Mouse (Mus musculus) telencephalon, adult 2 months (tissue): ENCODE results near the gene Echdc3.

ENCODE experiments used
- DNase-seq: peaks from one replicate; pipeline ENCODE4 v3.0.0-alpha.2; 2011; ENCODE audit warnings: low read depth, low spot score

Gene Echdc3

DNA sequence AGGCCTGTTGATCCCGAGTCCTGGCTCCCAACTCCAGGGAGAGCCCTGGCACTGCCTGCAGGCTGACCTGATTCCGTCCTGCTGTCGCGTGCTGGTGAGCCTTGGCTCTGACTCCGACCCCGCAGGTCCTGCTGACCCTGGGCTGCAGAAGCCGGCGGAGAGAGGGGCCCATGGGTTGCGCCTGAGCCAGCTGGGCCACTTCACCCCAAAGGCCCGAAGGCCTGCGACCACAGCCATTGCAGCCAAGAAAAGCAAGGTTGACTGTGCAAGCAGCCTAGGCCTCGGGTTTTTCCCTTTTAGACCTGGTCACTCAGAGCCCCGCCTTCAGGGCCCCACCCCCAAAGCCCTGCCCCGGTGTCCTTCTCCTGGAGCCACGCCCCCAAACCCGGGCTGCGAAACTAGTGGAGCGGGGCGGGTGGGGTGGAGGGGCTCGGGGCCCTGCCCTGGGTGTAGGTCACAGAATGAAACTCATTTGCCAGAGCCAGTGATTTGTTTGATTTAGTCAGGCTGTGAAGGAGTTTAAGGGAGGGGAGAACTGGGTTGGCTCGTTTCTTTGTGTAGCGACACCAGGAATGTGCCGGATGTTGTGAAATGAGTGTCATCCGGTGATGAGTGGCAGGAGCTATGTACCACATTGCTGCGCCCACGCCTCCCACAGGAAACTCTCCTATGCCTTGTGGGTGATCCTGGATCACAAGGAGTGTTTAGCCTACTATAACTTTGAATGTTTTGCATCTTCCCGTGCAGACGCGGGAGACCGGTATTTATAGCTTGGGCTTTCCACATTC lies at the start of gene Echdc3:
TSS of gene Echdc3 (minus strand) at position 310 of the 788 bp plus-strand sequence.
- peak; percentile 56 for DNase-seq

DNA sequence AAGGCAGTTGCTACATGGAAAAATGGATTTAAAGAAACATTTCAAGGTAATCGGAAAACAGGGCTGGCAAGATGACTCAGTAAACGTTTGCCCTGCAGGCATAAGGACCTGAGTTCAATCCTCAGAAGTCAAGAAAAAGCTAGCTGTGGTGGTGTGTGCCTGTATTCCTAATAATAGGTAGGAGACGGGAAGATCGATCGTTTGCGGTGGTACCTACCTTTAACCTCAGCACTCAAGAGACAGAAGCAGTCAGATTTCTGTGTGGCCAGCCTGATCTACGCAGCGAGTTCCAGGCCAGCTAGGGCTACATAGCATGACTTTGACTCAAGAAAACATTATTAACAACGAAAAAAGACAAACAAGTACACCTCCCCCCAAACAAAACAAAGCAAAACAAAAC lies 48.9 kb upstream of the Echdc3 start:
- DNase-seq: no peak

DNA sequence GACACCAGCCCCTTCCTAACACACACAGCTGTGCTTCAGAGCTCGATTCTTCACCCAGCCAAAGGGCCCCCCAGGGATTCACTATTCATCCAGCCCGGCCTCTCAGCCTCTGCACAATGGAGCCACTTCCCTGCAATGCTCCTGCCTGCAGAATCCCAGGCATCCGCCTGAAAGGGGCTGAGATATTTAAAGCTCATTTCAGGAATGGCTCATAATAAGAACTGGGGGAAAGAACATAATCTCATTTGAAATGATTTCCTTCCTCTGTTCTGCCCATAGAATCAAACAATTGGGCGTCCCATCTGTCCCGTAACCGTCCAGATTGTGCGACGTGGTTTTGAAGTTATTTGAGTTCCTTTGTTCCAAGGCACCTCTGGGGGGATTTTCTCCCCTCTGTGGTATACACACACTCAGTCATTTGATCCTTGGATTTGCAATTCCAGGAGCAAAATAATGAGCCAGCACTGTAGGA lies 48.4 kb upstream of the Echdc3 start:
- DNase-seq: no peak

DNA sequence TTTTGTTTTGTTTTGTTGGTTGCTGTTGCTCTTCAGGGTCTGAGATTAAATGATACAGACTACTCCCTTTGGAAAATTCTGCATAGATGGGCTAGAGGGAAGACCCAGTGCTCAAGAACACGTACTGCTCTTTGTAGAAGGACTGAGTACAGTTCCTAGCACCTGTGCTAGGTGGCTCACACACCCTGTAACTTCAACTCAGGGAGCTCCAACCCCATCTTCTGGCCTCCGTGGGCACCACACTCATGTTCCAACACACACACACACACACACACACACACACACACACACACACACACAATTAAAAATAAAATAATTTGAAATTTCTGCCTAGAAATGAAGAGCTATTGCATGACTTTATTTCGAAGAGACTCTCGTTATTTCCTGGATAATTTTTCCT lies 47.8 kb upstream of the Echdc3 start:
- DNase-seq: no peak

DNA sequence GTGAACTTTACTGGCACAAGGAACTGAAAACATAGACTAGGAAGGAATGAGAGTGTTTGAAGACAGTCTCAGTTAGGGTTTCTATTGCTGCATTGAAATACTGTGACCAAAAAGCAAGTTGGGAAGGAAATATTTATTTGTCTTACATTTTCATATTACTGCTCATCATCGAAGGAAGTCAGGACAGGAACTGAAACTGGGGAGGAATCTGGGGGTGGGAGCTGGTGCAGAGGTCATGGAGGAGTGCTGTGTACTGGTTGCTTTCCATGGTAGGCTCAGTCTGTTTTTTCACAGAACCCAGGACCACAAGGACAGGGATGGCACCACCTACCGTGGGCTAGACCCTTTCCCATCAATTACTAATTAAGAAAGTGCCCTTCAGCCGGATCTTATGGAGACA lies 46.3 kb upstream of the Echdc3 start:
- DNase-seq: no peak

DNA sequence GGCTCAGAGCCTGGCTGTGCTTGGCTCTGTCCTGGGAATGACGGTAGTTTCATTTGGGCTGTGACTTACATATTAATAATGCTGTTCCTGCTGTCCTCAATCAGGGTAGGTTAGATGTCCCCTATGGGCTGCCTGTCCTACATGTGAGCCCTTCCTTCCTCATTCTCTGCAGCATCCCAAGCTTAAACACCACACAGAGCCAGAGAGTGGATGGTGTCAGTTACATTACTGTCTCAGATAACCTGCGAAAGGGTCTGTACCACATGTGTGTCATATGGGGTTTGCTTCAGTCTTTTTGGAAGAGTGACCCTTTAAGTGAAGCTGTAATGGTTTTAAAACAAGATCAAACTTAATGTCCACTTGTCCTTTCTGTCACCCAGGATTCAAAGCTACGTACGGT lies 45.2 kb upstream of the Echdc3 start:
- no peak for DNase-seq

DNA sequence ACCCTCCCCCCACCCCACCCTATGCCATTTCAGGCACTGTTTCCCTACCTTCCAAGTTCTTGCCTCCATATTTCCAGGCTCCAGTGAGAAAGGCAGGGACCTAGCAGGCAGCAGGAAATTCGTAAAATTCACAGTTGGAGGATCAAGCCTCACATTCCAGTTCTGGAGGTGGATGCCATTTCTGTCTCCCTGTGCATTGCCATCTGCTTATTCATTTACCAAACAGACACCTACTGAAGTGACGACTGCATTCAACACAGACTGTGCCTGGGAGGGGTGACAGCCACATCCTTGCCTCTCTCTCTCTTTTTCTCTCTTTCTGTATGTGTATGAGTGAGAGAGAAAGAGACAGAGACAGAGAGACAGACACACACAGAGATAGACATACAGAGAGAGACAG lies 44.3 kb upstream of the Echdc3 start:
- DNase-seq: peak; percentile 91

DNA sequence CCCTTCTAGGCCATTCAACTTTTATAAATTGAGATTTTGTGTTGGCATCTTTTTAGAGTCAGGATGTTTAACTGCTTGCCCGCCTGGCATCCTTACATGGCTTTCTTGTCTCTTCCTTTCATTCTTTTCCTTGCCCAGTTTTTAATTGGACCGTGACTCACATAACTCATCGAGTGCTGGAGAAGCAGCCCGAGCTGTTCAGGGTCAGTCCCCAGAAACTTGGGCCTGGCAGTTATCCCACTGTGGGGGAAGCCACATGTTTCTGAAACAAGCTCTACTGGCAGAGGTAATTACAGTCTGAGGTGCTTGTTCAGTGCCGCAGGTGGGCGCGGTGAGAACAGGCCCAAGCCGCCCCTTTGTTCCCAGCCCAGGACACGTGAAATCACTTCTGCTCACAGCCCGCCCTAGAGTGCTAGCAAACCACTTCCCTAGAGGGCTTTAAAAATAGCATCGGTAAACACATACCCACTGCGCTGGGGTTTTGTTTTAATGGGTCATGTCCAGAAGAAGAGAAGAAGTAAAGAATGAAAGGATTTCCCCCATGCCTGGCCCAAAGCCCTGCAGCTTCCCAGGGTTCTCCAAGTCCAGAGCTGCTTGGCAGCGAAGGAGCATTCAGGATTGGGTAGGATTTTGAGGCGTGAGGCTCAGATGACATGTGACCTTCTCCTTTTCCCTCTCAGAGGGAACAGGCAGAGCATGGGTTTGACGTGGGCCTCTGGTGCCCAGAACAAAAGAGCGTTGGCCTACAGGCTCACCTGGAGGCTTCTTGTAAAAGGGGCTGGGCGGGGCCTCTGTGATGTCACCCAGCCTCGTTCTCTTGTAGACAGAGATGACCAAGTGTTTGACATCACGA lies 43.4 kb upstream of the Echdc3 start:
- DNase-seq: no peak

DNA sequence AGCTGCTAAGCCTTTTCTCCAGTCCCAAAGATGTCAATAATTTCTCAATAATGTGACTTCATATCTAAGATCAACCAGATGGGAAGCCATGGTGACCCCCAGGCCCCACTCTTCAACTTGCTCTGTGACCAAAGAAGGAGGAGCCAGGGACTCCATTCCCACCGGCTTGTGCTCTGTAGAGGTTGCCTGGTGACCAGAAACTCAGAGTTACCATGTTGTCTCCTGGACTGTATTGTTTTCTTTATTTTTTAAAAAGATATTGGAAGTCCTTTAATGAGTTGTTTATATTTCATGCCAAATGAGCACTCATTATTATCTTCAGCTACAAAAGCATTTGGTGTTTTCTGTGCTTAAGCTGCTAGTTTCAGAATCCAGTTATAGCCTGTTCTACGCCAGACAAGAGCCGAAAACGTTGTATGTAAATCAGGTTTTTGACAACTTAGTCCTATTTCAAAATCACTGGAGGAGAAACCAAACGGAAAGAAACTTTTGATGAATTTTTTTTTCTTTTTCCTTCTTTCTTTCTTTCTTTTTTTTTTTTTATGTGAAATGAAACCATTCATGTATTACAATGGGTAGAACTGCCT lies 42.7 kb upstream of the Echdc3 start:
- DNase-seq: no peak

DNA sequence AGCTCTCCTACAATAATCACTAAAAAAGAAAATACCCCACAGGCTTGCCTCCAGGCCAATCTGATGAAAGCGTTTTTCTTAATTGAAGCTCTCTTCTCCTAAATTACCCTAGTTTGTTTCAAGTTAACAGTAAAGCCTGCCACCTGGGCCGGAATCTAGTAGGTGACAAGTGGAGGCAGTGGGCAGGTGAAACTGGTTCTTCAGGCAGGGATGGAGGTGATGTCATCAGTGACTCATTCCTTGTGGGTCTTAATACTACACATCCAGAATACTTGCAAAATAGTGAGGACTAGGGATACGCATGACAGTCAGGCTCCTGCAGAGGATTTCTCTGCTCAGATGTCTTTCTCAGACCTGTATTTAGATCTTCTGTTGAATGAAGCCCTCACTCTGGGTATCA lies 39.7 kb upstream of the Echdc3 start:
- DNase-seq: no peak

DNA sequence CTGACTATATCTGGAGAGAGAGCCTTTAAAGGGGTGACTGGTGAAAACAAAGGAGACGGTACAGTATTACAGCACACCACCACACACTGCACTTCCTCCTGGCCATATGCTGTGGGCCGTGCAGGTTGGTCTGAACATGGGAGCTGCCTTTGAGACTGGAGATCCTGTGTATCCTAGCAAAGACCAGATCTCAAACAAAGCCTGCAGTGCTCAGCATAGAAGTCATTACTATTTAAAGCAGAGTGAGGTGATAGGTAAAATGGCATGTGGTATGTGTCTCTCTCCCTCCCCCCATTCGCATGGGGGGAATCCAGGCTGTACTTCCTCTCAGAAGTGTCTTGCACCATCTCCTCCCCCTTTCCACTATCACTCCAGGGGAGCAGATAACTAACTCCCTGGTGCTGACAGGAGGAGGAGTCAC lies 38.3 kb upstream of the Echdc3 start:
- DNase-seq: no peak

DNA sequence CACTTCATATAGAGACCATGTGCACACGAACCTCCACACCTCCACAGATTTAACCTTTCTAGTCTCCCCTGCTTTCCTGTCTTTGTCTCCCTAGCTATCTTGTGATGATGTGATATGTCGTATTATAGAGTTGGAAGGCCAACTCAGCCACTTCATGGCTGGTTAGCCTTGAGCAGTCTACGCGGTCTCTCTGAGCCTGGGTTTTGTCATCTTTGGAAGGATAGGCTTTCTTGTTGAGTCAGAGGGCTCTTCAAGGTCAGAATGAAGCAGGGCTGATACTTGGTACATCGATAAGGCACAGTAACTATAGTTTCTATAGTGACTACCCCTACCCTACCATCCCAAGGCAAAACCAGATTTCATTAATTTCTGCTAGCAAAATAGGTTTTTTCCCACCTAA lies 28.6 kb upstream of the Echdc3 start:
- DNase-seq: no peak

DNA sequence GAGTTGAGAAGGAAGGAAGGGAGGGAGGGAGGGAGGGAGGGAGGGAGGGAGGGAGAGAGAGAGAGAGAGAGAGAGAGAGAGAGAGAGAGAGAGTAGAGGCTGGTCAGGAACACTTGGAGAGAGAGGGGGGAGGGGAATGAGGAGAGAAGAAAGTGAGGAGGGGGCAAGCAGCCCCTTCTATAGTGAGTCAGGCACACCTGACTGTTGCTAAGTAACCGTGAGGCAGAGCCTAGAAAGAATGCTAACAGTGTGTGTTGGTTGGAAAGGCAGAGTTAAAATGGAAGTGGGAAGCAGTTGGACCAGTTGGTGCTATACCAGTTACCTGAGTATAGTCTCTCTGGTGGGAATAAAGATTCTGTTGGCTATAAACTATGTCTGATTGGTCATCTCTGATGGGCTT lies 27.2 kb upstream of the Echdc3 start:
- DNase-seq: no peak

DNA sequence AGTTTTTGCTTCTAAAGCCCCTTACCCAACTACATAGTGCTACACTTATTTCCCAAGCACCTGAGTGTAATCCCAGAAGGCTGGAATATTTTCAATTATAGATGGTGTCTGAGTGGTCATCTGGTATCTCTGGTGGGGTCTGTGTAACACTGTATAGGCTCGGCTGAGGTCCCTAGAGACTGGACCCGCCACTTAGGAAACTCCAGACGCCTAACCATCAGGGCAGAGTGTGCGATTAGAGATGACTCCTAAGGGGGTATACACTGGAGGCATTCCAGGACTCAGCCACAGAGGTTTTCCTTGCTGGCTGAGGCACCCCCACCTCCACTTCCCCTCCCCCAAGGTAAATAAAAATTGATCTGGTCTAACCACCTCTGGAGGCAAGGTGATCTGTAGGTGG lies 26.5 kb upstream of the Echdc3 start:
- DNase-seq: no peak

DNA sequence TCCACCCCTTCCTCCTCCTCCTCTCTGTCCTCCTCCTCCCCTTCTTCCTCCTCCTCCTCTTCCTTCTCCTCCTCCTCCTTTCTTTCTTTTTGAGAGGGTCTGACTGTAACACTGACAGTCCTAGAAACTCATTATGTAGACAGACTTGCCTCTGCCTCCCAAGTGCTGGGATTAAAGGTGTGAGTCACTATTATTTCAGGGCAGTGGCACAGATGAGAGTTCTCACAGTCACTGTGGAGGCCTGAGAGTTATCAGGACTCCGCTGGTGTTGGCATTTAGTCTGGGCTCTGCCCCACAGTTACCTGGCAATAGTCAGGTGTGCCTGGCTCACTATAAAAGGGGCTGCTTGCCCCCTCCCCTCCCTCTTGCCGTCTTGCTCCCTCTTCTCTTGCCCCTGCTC lies 25.8 kb upstream of the Echdc3 start:
- no peak for DNase-seq

DNA sequence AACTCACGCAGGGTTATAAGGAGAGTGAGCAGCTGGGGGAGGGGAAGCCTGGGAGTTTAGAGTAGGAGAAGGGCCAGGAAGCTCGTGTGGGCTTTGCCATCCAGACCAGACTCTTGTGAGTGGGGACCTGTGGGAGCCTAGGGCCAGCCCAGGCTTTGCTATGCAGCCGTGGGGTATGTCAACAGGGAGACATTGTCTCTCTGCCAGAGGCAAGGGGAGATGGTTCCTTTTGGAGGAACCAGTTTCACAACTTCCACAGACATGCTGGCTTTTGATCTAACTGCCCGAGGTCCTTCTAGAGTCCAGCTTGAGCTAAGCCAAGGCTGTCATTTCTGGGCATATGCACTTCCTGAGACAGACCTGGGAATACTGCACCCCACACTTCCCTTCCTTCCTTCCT lies 25.4 kb upstream of the Echdc3 start:
- DNase-seq: no peak

DNA sequence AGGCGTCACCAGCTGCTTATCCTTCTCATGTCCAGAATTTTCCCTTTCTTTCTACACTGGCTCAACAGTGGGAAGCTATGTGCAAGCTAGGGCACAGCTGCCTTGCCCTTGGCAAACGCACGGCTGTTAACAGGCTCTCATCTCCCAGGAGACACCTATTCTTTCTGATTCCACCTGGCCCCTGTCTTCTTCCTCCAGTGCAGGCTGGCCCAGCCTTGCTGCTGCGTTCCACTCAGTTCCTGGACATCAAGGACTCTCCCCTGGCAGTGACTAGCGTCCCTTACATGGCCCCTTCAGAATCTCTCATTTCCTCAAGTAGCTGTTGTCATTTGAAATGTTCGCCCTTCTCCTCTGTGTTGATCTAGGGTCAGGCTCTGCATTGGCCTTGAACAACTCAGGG lies 20.5 kb upstream of the Echdc3 start:
- no peak for DNase-seq

DNA sequence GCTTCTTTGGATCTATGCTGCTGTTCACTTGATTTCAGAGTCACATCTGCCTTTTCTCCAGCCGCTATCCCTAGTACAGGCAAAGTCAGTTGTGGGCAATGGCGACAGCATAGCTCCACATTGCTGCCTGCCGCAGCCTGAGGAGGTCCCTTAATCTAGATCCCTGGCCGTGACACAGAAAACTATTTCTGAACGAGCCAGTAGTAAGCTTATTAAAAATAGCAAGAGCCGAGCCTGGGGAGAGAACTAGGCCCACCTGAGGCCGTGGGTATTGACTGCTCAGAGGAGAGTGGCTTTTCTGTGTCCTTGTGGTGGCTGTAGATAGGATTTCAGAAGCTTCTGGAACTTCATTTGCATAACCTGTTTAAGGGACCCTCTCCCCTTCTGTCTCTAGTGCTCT lies 19.9 kb upstream of the Echdc3 start:
- no peak for DNase-seq

DNA sequence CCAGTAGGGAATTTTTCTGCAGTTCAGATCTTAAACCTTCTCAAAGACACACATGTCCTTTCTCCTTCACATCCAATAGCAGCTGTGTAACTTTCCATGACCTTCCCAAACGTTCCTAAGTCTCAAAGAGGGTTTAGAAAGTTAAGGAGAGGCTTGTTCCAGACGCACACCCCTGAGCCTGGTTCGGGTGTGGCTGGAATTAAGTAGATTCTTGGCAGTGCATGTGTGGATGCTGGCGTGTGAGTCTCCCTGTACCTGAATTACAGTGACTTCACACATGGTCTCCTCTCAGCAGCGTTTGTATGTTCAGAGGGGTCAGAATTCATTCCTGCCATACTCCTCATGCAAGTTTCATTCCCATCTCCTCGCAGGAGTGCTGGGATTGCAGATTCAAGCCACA lies 18.0 kb upstream of the Echdc3 start:
- no peak for DNase-seq

DNA sequence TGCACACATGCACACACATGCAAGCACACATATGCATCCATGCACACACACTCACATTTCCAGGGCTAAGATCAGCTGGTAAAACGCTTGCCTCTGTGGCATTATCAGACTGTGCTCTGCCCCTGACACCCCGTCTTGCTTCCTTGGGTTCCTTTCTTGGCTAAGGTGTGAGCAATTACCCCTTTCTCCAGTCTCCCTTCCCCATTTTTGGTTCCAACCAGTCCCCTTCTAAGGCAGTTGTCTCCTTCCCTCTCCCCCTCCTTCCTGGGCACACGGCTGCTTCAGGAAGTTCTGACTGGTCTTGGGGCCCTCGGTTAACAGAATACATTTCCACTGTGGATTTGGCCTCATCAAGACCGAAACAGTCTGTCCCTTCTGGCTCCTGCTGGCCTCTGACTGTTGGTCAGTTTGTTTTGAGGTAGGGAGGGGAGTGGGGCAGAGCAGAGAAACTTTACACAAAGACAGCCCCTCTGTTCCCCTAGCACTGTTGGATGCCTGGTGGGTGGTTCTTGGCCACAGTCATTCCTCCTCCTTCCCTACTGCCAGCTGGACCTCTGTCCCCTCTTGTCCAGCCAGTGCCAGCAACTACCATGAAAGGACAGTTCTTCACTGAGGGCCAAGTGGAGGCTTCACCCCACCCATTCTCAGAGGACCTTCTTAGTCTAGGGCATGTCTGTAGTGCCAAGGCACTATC lies 16.9 kb upstream of the Echdc3 start:
- no peak for DNase-seq

DNA sequence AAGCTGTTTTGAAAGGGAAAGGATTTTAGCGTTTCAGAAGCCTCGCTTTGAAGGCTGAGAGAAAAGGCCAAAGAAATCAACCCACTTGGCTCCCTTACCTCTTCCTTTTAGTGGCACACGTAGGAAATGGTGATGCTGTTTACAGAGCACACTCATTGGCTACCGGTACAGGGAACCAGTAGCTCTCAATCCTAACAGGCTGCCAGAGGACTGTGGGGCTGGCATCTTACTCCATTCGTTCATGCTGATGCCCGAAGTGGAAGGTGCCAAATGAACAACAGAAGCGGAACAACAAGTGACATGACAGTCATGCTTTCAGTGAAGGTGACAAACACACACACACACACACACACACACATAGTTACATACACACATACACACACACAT lies 14.2 kb upstream of the Echdc3 start:
- no peak for DNase-seq
